In genomic region chr9:64202331-64202730, GRCm38 (mm10) we compare ENCODE assay signal across 21 mouse cellular contexts. TPM values are rescaled to one million over a fixed set of nuclear protein-coding genes. Genes with fewer than 3 reads are reported as not detected.
DNase-seq lines count a peak whose midpoint lies in the region; ATAC-seq and TF ChIP-seq lines count a peak whose summit lies in the region.
"Had no signal": no experiment of that assay in that cellular context is flagged by ENCODE, and none has a peak within 500 bp of the region (broad histone marks: within the 10 kb centered on the region; RNA-seq: fewer than 3 reads in every experiment).

No protein-coding gene starts in this region.

- intact Hi-C loops in heart, adult 2 months (cut with DNase I), result no loop called here

- peaks cover 13% of the 10 kb centered on the region; the same call in 1 of the 2 replicates for H3K36me3 ChIP-seq in liver, embryonic 15.5 days (replicated peaks)
- H3K36me3 ChIP-seq in stomach, embryonic 15.5 days, result 0 out of 2 replicates have a peak, but pooled peaks cover 6% of the 10 kb centered on the region
- H3K36me3 ChIP-seq in heart, adult 2 months (ENCODE audit: control insufficient read depth, insufficient read depth, low read length), result peaks cover 5% of the 10 kb centered on the region

- no peaks in the 10 kb centered on the region for H3K79me2 ChIP-seq in heart, adult 2 months (replicated peaks; ENCODE audit: control insufficient read depth, insufficient read depth, low read length)

- no peak overlapping the region for H3K9ac ChIP-seq in liver, embryonic 15.5 days
- no peak overlapping the region for H3K9ac ChIP-seq in stomach, embryonic 15.5 days
- no peak overlapping the region for H3K9ac ChIP-seq in heart, adult 2 months (ENCODE audit: low read depth, low read length)
- H3K9ac ChIP-seq: forebrain, embryonic 13.5 days; lung, embryonic 15.5 days had no signal

- peaks cover 11% of the 10 kb centered on the region; the same call in 1 of the 2 replicates for H3K4me1 ChIP-seq in liver, embryonic 15.5 days (replicated peaks)
- H3K4me1 ChIP-seq in bone marrow, adult 2 months (ENCODE audit: control insufficient read depth, insufficient read depth, low read length), result peaks cover 1% of the 10 kb centered on the region; the same call in 1 of the 2 replicates
- peaks cover 4% of the 10 kb centered on the region; the same call in 1 of the 2 replicates for H3K4me1 ChIP-seq in stomach, embryonic 15.5 days
- H3K4me1 ChIP-seq in heart, adult 2 months (ENCODE audit: control insufficient read depth, insufficient read depth, low read length), result no peaks in the 10 kb centered on the region
- H3K4me1 ChIP-seq: forebrain, embryonic 13.5 days; lung, embryonic 15.5 days had no signal

- no peak overlapping the region for H3K4me3 ChIP-seq in liver, embryonic 15.5 days (replicated peaks)
- no peak overlapping the region for H3K4me3 ChIP-seq in bone marrow, adult 2 months (replicated peaks; ENCODE audit: control insufficient read depth, low read depth, low read length)
- no peak overlapping the region for H3K4me3 ChIP-seq in stomach, embryonic 15.5 days (replicated peaks)
- H3K4me3 ChIP-seq in heart, adult 2 months, result no peak overlapping the region
- H3K4me3 ChIP-seq: erythroblast, embryonic 14.5 days; forebrain, embryonic 13.5 days; lung, embryonic 15.5 days had no signal

- no peak for TF ChIP-seq EP300 in heart, adult 2 months (IDR thresholded peaks at IDR 0.05; ENCODE audit: insufficient read depth, low read depth, low read length)

- no peak for ATAC-seq in liver, embryonic 15.5 days (ENCODE audit: insufficient read depth)
- ATAC-seq in stomach, embryonic 15.5 days (ENCODE audit: insufficient read depth, low FRiP score, low read depth), result no peak
- ATAC-seq in activated CD4-positive, CD25-positive, alpha-beta regulatory T cell, adult 4 months, result no peak
- ATAC-seq: forebrain, embryonic 13.5 days; hindbrain, embryonic 16.5 days; intestine, embryonic 16.5 days had no signal

- no peaks in the 10 kb centered on the region for H3K9me3 ChIP-seq in liver, embryonic 15.5 days (replicated peaks)
- no peaks in the 10 kb centered on the region for H3K9me3 ChIP-seq in stomach, embryonic 15.5 days
- H3K9me3 ChIP-seq: forebrain, embryonic 13.5 days; lung, embryonic 15.5 days had no signal

- TF ChIP-seq CTCF in bone marrow, adult 2 months (IDR thresholded peaks at IDR 0.05; ENCODE audit: control insufficient read depth, insufficient read depth, low read length), result no peak
- TF ChIP-seq CTCF in heart, adult 2 months (IDR thresholded peaks at IDR 0.05), result no peak

- no peak overlapping the region for H3K4me2 ChIP-seq in liver, embryonic 15.5 days
- no peak overlapping the region for H3K4me2 ChIP-seq in stomach, embryonic 15.5 days
- H3K4me2 ChIP-seq: forebrain, embryonic 13.5 days; lung, embryonic 15.5 days had no signal

- no peaks in the 10 kb centered on the region for H3K27me3 ChIP-seq in liver, embryonic 15.5 days
- no peaks in the 10 kb centered on the region for H3K27me3 ChIP-seq in stomach, embryonic 15.5 days (replicated peaks)
- no peaks in the 10 kb centered on the region for H3K27me3 ChIP-seq in heart, adult 2 months (ENCODE audit: control insufficient read depth, insufficient read depth, low read length)
- H3K27me3 ChIP-seq: forebrain, embryonic 13.5 days; lung, embryonic 15.5 days had no signal

- DNase-seq in liver (no peak), 3T3-L1 (ENCODE audit: low read depth, low spot score) (peak; percentile 74)
- no peak for DNase-seq in heart, adult 2 months
- DNase-seq: adrenal gland, postnatal 14 days; B cell, adult 2 months; cerebellum, adult 11-12 months; cerebellum, postnatal 14 days; gastrocnemius, postnatal 14 days; retina, postnatal 1 day; thymus, postnatal 14 days had no signal

- TF ChIP-seq POLR2A in bone marrow, adult 2 months (IDR thresholded peaks at IDR 0.05; ENCODE audit: borderline replicate concordance, control insufficient read depth, low read depth, low read length), result no peak
- no peak for TF ChIP-seq POLR2A in heart, adult 2 months (IDR thresholded peaks at IDR 0.05; ENCODE audit: insufficient read depth, low read depth, low read length)

- 0 out of 2 replicates have a peak overlapping the region, but pooled peaks have one; percentile 3 for H3K27ac ChIP-seq in liver, embryonic 15.5 days (replicated peaks)
- peak overlapping the region; percentile 53; the same call in 1 of the 2 replicates for H3K27ac ChIP-seq in bone marrow, adult 2 months (ENCODE audit: control insufficient read depth, insufficient read depth, low read depth, low read length, poor library complexity)
- H3K27ac ChIP-seq in stomach, embryonic 15.5 days, result 0 out of 2 replicates have a peak overlapping the region, but pooled peaks have one; percentile 5
- no peak overlapping the region for H3K27ac ChIP-seq in heart, adult 2 months
- H3K27ac ChIP-seq: forebrain, embryonic 13.5 days; kidney, postnatal 0 days; lung, embryonic 15.5 days had no signal

RNA-seq across cellular contexts. Expression of gene Snapc5, which starts 23.3 kb away (rescaled TPM):
- polyA plus RNA-seq in liver, embryonic 15.5 days (2015; fragmentation: Nextera tagmentation; extraction: Ambion mirVana), result 10.5 and 11.2 TPM in 2 replicates
- 13.0 and 30.2 TPM in 2 replicates for polyA plus RNA-seq in bone marrow, adult 2 months (2011; ENCODE audit: insufficient read depth, insufficient read length, low replicate concordance, missing spikeins)
- polyA plus RNA-seq in stomach, embryonic 15.5 days (2015; fragmentation: Nextera tagmentation; extraction: Ambion mirVana), result 31.1 and 32.8 TPM in 2 replicates
- polyA plus RNA-seq in activated CD4-positive, CD25-positive, alpha-beta regulatory T cell, adult 4 months (2017; shearing (Covaris generic)), result 10 to 100 TPM; 52.3 to 56.8 TPM
- total RNA-seq in heart, adult 2 months (2021), result 10 to 100 TPM; 22.8 to 23.2 TPM
- polyA plus RNA-seq in heart, adult 2 months (2012; rRNA removed), result 12.1 and 15.8 TPM in 2 replicates

RNA-seq across cellular contexts. Expression of gene Rpl4, which starts 29.2 kb away (rescaled TPM):
- 635 and 656 TPM in 2 replicates for polyA plus RNA-seq in liver, embryonic 15.5 days (2015; fragmentation: Nextera tagmentation; extraction: Ambion mirVana)
- 628 and 1,066 TPM in 2 replicates for polyA plus RNA-seq in bone marrow, adult 2 months (2011; ENCODE audit: insufficient read depth, insufficient read length, low replicate concordance, missing spikeins)
- polyA plus RNA-seq in stomach, embryonic 15.5 days (2015; fragmentation: Nextera tagmentation; extraction: Ambion mirVana), result 1,181 and 1,204 TPM in 2 replicates
- 1,000 to 10,000 TPM; 3,242 to 3,314 TPM for polyA plus RNA-seq in activated CD4-positive, CD25-positive, alpha-beta regulatory T cell, adult 4 months (2017; shearing (Covaris generic))
- 100 to 1,000 TPM; 436 to 501 TPM for total RNA-seq in heart, adult 2 months (2021)
- polyA plus RNA-seq in heart, adult 2 months (2012; rRNA removed), result 261 and 333 TPM in 2 replicates

RNA-seq across cellular contexts. Expression of gene Zwilch, which starts 29.4 kb away (rescaled TPM):
- polyA plus RNA-seq in liver, embryonic 15.5 days (2015; fragmentation: Nextera tagmentation; extraction: Ambion mirVana), result 13.1 and 13.2 TPM in 2 replicates
- 26.9 and 29.9 TPM in 2 replicates for polyA plus RNA-seq in bone marrow, adult 2 months (2011; ENCODE audit: insufficient read depth, insufficient read length, low replicate concordance, missing spikeins)
- 19.8 and 21.4 TPM in 2 replicates for polyA plus RNA-seq in stomach, embryonic 15.5 days (2015; fragmentation: Nextera tagmentation; extraction: Ambion mirVana)
- 1 to 10 TPM; 5.6 to 7.7 TPM for polyA plus RNA-seq in activated CD4-positive, CD25-positive, alpha-beta regulatory T cell, adult 4 months (2017; shearing (Covaris generic))
- total RNA-seq in heart, adult 2 months (2021), result under 1 TPM; 0.50 to 0.96 TPM
- polyA plus RNA-seq in heart, adult 2 months (2012; rRNA removed), result 0.18 and 0.23 TPM in 2 replicates

RNA-seq across cellular contexts. Expression of gene Uchl4, which starts 32.7 kb away (rescaled TPM):
- polyA plus RNA-seq in liver, embryonic 15.5 days (2015; fragmentation: Nextera tagmentation; extraction: Ambion mirVana), result 0.44 and 0.64 TPM in 2 replicates
- not detected in 2 replicates for polyA plus RNA-seq in bone marrow, adult 2 months (2011; ENCODE audit: insufficient read depth, insufficient read length, low replicate concordance, missing spikeins)
- polyA plus RNA-seq in stomach, embryonic 15.5 days (2015; fragmentation: Nextera tagmentation; extraction: Ambion mirVana), result 3.2 and 5.0 TPM in 2 replicates
- polyA plus RNA-seq in activated CD4-positive, CD25-positive, alpha-beta regulatory T cell, adult 4 months (2017; shearing (Covaris generic)), result 10 to 100 TPM in 1 of 2 experiments, 1 to 10 TPM in 1; 4.4 to 12.2 TPM
- total RNA-seq in heart, adult 2 months (2021), result 1 to 10 TPM; 2.3 to 2.4 TPM
- polyA plus RNA-seq in heart, adult 2 months (2012; rRNA removed), result 0.21 and 0.44 TPM in 2 replicates
- total RNA-seq: hematopoietic stem cell, adult 5-6 weeks had no signal
- polyA plus RNA-seq: erythroblast, embryonic 14.5 days had no signal

RNA-seq across cellular contexts. Expression of gene Map2k1, which starts 51.1 kb away (rescaled TPM):
- 30.1 and 30.9 TPM in 2 replicates for polyA plus RNA-seq in liver, embryonic 15.5 days (2015; fragmentation: Nextera tagmentation; extraction: Ambion mirVana)
- polyA plus RNA-seq in bone marrow, adult 2 months (2011; ENCODE audit: insufficient read depth, insufficient read length, low replicate concordance, missing spikeins), result 8.1 and 22.2 TPM in 2 replicates
- 85.5 and 88.6 TPM in 2 replicates for polyA plus RNA-seq in stomach, embryonic 15.5 days (2015; fragmentation: Nextera tagmentation; extraction: Ambion mirVana)
- polyA plus RNA-seq in activated CD4-positive, CD25-positive, alpha-beta regulatory T cell, adult 4 months (2017; shearing (Covaris generic)), result 10 to 100 TPM; 22.9 to 26.6 TPM
- total RNA-seq in heart, adult 2 months (2021), result 10 to 100 TPM; 47.2 to 47.5 TPM
- 30.0 and 43.3 TPM in 2 replicates for polyA plus RNA-seq in heart, adult 2 months (2012; rRNA removed)
